ENCODE assay signal across 8 mouse cellular contexts in genomic region chr5:139282191-139282590, GRCm38 (mm10). TPM values are rescaled to one million over a fixed set of nuclear protein-coding genes. Genes with fewer than 3 reads are reported as not detected.
A peak's percentile ranks its signal among the peaks of the same experiment; 100 is the strongest.
DNase-seq lines count a peak whose midpoint lies in the region; ATAC-seq and TF ChIP-seq lines count a peak whose summit lies in the region.

No protein-coding gene starts in this region.

- no peaks in the 10 kb centered on the region for H3K27me3 ChIP-seq in hindbrain, embryonic 16.5 days (replicated peaks; ENCODE audit: control insufficient read depth, insufficient read depth, low read length)
- no peaks in the 10 kb centered on the region for H3K27me3 ChIP-seq in megakaryocyte, embryonic 14.5 days (replicated peaks)

- H3K4me3 ChIP-seq in hindbrain, embryonic 16.5 days (ENCODE audit: low read length): no peak overlapping the region
- no peak overlapping the region for H3K4me3 ChIP-seq in left cerebral cortex, adult 2 months
- peak overlapping the region; percentile 7 for H3K4me3 ChIP-seq in megakaryocyte, embryonic 14.5 days (replicated peaks)

- no peak overlapping the region for H3K27ac ChIP-seq in hindbrain, embryonic 16.5 days (ENCODE audit: low read depth, low read length)
- peak overlapping the region; percentile 54; the same call in 1 of the 2 replicates for H3K27ac ChIP-seq in left cerebral cortex, adult 2 months

- H3K4me1 ChIP-seq in hindbrain, embryonic 16.5 days (ENCODE audit: control insufficient read depth, insufficient read depth, low read depth, low read length): no peaks in the 10 kb centered on the region; the same call in 1 of the 2 replicates
- H3K4me1 ChIP-seq in megakaryocyte, embryonic 14.5 days: peaks cover 58% of the 10 kb centered on the region

- no peak overlapping the region for H3K9ac ChIP-seq in hindbrain, embryonic 16.5 days (ENCODE audit: low read depth, low read length)

- H3K4me2 ChIP-seq in hindbrain, embryonic 16.5 days (ENCODE audit: low read length): no peak overlapping the region

- DNase-seq in WW6 (ENCODE audit: low read depth, low spot score): peak; percentile 45
- peak; percentile 93 for DNase-seq in cerebellum, postnatal 25 days
- peak; percentile 84 to 90 for DNase-seq in frontal cortex, postnatal 36 days (ENCODE audit: low spot score in 2 of 2)
- peak; percentile 84 to 92 for DNase-seq in left cerebral cortex, adult 2 months (ENCODE audit: extremely low spot score in 1 of 2, low spot score in 2 of 2)
- DNase-seq in right cerebral cortex, postnatal 10 days (ENCODE audit: low spot score in 2 of 2): peak; percentile 84 to 89
- DNase-seq in urinary bladder, postnatal 10 days (ENCODE audit: low spot score): peak; percentile 78

- H3K36me3 ChIP-seq in hindbrain, embryonic 16.5 days (ENCODE audit: control insufficient read depth, insufficient read depth, low read length): peaks cover 4% of the 10 kb centered on the region; the same call in 1 of the 2 replicates
- H3K36me3 ChIP-seq in megakaryocyte, embryonic 14.5 days (replicated peaks; ENCODE audit: low read length): peaks cover 80% of the 10 kb centered on the region

- WGBS in hindbrain, embryonic 16.5 days: 4% methylated on average over 15 of the region's 15 CpGs

- H3K9me3 ChIP-seq in hindbrain, embryonic 16.5 days (ENCODE audit: control insufficient read depth, low read length): no peaks in the 10 kb centered on the region
- no peaks in the 10 kb centered on the region for H3K9me3 ChIP-seq in megakaryocyte, embryonic 14.5 days

- intact Hi-C loops in left cerebral cortex, adult 2 months (cut with DNase I): loop anchor here (1.0 to 5.0 kb wide), 3 partner anchors 43 to 185 kb away; partner anchors contain the start of gene Adap1

- peak; percentile 97 for TF ChIP-seq CTCF in left cerebral cortex, adult 2 months (IDR thresholded peaks at IDR 0.05)

- peak; percentile 53 for ATAC-seq in hindbrain, embryonic 16.5 days

RNA-seq across cellular contexts. Expression of gene Get4, which starts 30.1 kb away (rescaled TPM):
- 124 and 125 TPM in 2 replicates for polyA plus RNA-seq in hindbrain, embryonic 16.5 days (2015; fragmentation: Nextera tagmentation; extraction: Ambion mirVana)
- total RNA-seq in left cerebral cortex, adult 2 months (2021): 10 to 100 TPM; 44.8 to 48.9 TPM
- polyA plus RNA-seq in megakaryocyte, embryonic 14.5 days (2012; ENCODE audit: insufficient read depth, low replicate concordance): 55.5 and 58.7 TPM in 2 replicates

RNA-seq across cellular contexts. Expression of gene Adap1, which starts 43.2 kb away (rescaled TPM):
- polyA plus RNA-seq in hindbrain, embryonic 16.5 days (2015; fragmentation: Nextera tagmentation; extraction: Ambion mirVana): 57.5 and 66.5 TPM in 2 replicates
- total RNA-seq in left cerebral cortex, adult 2 months (2021): 100 to 1,000 TPM; 242 to 256 TPM
- polyA plus RNA-seq in megakaryocyte, embryonic 14.5 days (2012; ENCODE audit: insufficient read depth, low replicate concordance): 25.6 and 59.2 TPM in 2 replicates
